Mouse (Mus musculus) ES-Bruce4 (cell line): Measurements from ENCODE around the gene C8a. TPM values are rescaled to one million over a fixed set of nuclear protein-coding genes. Genes with fewer than 3 reads are reported as not detected.

ENCODE experiments used
- H3K27ac ChIP-seq: 2 replicates; pipeline ENCODE4 v1.5.1; 2012; ENCODE audit warnings: low read length, inconsistent platforms; ENCODE audit not compliant: insufficient read depth
- H3K27me3 ChIP-seq: 2 replicates; pipeline ENCODE4 v1.6.1; 2012; ENCODE audit warnings: mild to moderate bottlenecking, low read length, inconsistent platforms; ENCODE audit not compliant: control insufficient read depth, poor library complexity, insufficient read depth, severe bottlenecking
- H3K36me3 ChIP-seq: 2 replicates; pipeline ENCODE4 v1.6.1; 2012; ENCODE audit warnings: inconsistent platforms, mild to moderate bottlenecking, low read length, moderate library complexity; ENCODE audit not compliant: control insufficient read depth, poor library complexity, insufficient read depth, severe bottlenecking
- H3K4me1 ChIP-seq: one replicate; pipeline ENCODE4 v1.8.1; 2011; ENCODE audit warnings: low read length; ENCODE audit not compliant: control insufficient read depth, insufficient read depth
- H3K4me3 ChIP-seq: 2 replicates; pipeline ENCODE4 v1.5.1; 2011; ENCODE audit warnings: low read depth, mild to moderate bottlenecking, low read length
- H3K9ac ChIP-seq: 2 replicates; pipeline ENCODE4 v1.6.1; 2012; ENCODE audit warnings: low read depth, mild to moderate bottlenecking, inconsistent platforms; ENCODE audit not compliant: poor library complexity, severe bottlenecking
- H3K9me3 ChIP-seq: replicated peaks from 2 replicates; pipeline ENCODE4 v1.6.1; 2012; ENCODE audit warnings: mild to moderate bottlenecking, low read length, inconsistent platforms; ENCODE audit not compliant: control insufficient read depth, poor library complexity, insufficient read depth, severe bottlenecking
- CTCF ChIP-seq: IDR thresholded peaks from one replicate; pipeline ENCODE4 v1.8.1; 2011; ENCODE audit warnings: low read depth, low read length
- EP300 ChIP-seq: IDR thresholded peaks from 2 replicates; pipeline ENCODE4 v1.6.1; 2011; ENCODE audit warnings: low read depth, low read length; ENCODE audit not compliant: insufficient read depth
- POLR2A ChIP-seq: IDR thresholded peaks from one replicate; pipeline ENCODE4 v1.8.1; 2011; ENCODE audit warnings: low read length; ENCODE audit not compliant: insufficient read depth
- polyA plus RNA-seq: library from polyadenylated mRNA; stranded (reverse); fragments of >200 nt; gene quantifications from 2 replicates; pipeline ENCODE4 v1.2.4, GENCODE M21; 2011; ENCODE audit warnings: low read depth; ENCODE audit not compliant: missing spikeins, insufficient read depth, insufficient read length

C8a gene
- polyA plus RNA-seq, 1 experiment: not detected

GRCm38 (mm10) chr4:104887486-104887885 is 11.3 kb upstream of the C8a start:
- TF ChIP-seq POLR2A (no peak), EP300 (no peak), CTCF (no peak)
- Histone ChIP-seq H3K36me3 (no peaks in the 10 kb centered on the region), H3K4me3 (no peak overlapping the region), H3K27ac (no peak overlapping the region), H3K9ac (no peak overlapping the region), H3K9me3 (no peaks in the 10 kb centered on the region), H3K4me1 (no peaks in the 10 kb centered on the region), H3K27me3 (no peaks in the 10 kb centered on the region)

DNA sequence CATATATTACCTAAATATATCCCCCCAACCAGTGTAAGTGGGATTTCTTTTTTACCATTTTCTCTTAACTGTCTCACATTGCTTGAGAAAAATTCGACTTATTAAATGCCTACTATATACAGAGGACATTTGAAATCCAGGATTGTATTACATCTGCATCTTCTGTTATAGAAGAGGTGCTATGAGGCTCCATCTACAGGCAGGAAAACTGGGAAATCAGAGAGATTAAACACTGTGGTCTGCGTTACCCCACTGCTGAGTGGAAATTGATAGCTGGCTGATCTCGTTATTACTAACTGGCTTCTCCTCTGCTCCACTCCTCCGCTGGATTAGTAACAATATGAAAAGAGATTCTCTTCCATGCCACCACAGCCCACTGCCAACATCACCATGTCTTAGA is 366 bp downstream of the C8a start:
- H3K36me3 ChIP-seq: no peaks in the 10 kb centered on the region
- H3K9ac ChIP-seq: no peak overlapping the region
- no peaks in the 10 kb centered on the region for H3K4me1 ChIP-seq
- no peaks in the 10 kb centered on the region for H3K27me3 ChIP-seq
- TF ChIP-seq POLR2A (no peak), CTCF (no peak), EP300 (no peak)
- no peak overlapping the region for H3K4me3 ChIP-seq
- no peak overlapping the region for H3K27ac ChIP-seq
- no peaks in the 10 kb centered on the region for H3K9me3 ChIP-seq

DNA sequence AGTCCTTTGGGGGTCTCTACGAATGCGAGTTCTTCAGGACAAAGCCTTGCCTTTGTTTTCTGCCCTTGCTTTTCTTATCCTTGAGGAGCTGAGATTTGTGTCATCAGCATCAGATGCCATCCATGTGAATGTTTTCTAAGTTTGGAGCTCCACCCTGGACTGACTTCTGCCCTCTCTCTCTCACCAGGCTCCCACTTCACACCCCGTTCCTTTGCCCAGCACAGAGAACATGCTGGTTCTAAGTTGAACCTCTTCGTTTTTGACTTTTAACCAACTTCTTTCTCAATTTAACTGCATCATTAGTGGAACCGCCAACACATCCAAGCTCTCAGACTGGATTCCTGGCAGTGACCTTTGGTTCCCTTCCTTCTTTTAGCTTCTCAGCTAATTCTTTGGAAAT is 6.0 kb downstream of the C8a start:
- Histone ChIP-seq H3K27ac (no peak overlapping the region), H3K9ac (no peak overlapping the region), H3K4me1 (no peaks in the 10 kb centered on the region), H3K36me3 (no peaks in the 10 kb centered on the region), H3K27me3 (no peaks in the 10 kb centered on the region), H3K4me3 (no peak overlapping the region), H3K9me3 (no peaks in the 10 kb centered on the region)
- no peak for TF ChIP-seq CTCF
- TF ChIP-seq POLR2A: no peak
- no peak for TF ChIP-seq EP300

DNA sequence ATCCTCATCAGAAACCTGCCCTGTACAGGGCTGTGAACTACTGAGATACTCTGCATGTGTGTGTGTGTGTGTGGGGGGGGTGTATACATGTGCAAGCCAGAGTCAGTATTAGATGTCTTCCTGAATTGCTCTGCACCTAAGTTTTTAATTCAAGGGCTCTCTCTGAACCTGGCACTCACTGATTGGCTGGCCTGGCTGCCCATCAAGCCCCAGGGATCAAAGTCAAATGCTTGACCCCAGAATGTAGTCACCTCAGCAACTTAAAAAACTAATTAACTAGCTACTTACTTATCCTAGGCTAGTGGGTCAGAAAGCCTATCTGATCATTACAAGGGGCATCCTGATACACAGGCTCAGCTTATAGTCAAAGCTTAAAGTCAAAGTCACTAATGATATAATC is 6.6 kb downstream of the C8a start:
- Histone ChIP-seq H3K4me1 (no peaks in the 10 kb centered on the region), H3K9me3 (no peaks in the 10 kb centered on the region), H3K27me3 (no peaks in the 10 kb centered on the region), H3K9ac (no peak overlapping the region), H3K27ac (no peak overlapping the region), H3K4me3 (no peak overlapping the region), H3K36me3 (no peaks in the 10 kb centered on the region)
- TF ChIP-seq EP300 (no peak), CTCF (no peak), POLR2A (no peak)

GRCm38 (mm10) chr4:104864397-104864796 is 11.8 kb downstream of the C8a start:
- no peaks in the 10 kb centered on the region for H3K27me3 ChIP-seq
- TF ChIP-seq POLR2A (no peak), EP300 (no peak), CTCF (no peak)
- no peak overlapping the region for H3K9ac ChIP-seq
- H3K36me3 ChIP-seq: no peaks in the 10 kb centered on the region
- H3K4me3 ChIP-seq: no peak overlapping the region
- no peaks in the 10 kb centered on the region for H3K4me1 ChIP-seq
- no peaks in the 10 kb centered on the region; the same call in 1 of the 2 replicates for H3K9me3 ChIP-seq
- H3K27ac ChIP-seq: no peak overlapping the region

- Histone ChIP-seq H3K27me3 (no peaks in the 10 kb centered on the region), H3K4me3 (no peak overlapping the region), H3K27ac (no peak overlapping the region), H3K9ac (no peak overlapping the region), H3K4me1 (no peaks in the 10 kb centered on the region), H3K36me3 (no peaks in the 10 kb centered on the region), H3K9me3 (no peaks in the 10 kb centered on the region; the same call in 1 of the 2 replicates)
- no peak for TF ChIP-seq CTCF
- TF ChIP-seq EP300: no peak
- no peak for TF ChIP-seq POLR2A
Observed at GRCm38 (mm10) chr4:104861241-104861640, 15.0 kb downstream of the C8a start.
